In genomic region chr11:97439935-97440334, GRCm38 (mm10) we compare ENCODE assay signal across 8 mouse cellular contexts. TPM values are rescaled to one million over a fixed set of nuclear protein-coding genes. Genes with fewer than 3 reads are reported as not detected.
A peak's percentile ranks its signal among the peaks of the same experiment; 100 is the strongest.
DNase-seq lines count a peak whose midpoint lies in the region; ATAC-seq and TF ChIP-seq lines count a peak whose summit lies in the region.

No protein-coding gene starts in this region.

- peak; percentile 74 for ATAC-seq in embryonic facial prominence, embryonic 15.5 days (ENCODE audit: insufficient number of reproducible peaks, low FRiP score, low TSS enrichment, low read depth)
- peak; percentile 62 for ATAC-seq in heart, embryonic 14.5 days (ENCODE audit: insufficient number of reproducible peaks, insufficient read depth, low FRiP score, low read depth)
- ATAC-seq in kidney, postnatal 0 days (replicated peaks; ENCODE audit: low FRiP score, low read depth) = peak; percentile 38; the same call in 1 of the 2 replicates
- ATAC-seq in inflammation-experienced regulatory T-cells, adult 6 months = no peak
- ATAC-seq in CD4-positive, CD25-positive, alpha-beta regulatory T cell, adult 4 months = no peak

- H3K27ac ChIP-seq in embryonic facial prominence, embryonic 15.5 days (replicated peaks) = peak overlapping the region; percentile 89
- peak overlapping the region; percentile 93 to 94 for H3K27ac ChIP-seq in heart, embryonic 14.5 days (replicated peaks in 1 of 2; ENCODE audit: control insufficient read depth in 1 of 2, insufficient read depth in 1 of 2, low read depth in 2 of 2, low read length in 2 of 2)
- H3K27ac ChIP-seq in kidney, postnatal 0 days = peak overlapping the region; percentile 90

- no peak for TF ChIP-seq CTCF in kidney, postnatal 0 days (IDR thresholded peaks at IDR 0.05; ENCODE audit: low read depth)

- H3K4me2 ChIP-seq in embryonic facial prominence, embryonic 15.5 days (replicated peaks) = peak overlapping the region; percentile 78
- H3K4me2 ChIP-seq in heart, embryonic 14.5 days (ENCODE audit: low read length) = peak overlapping the region; percentile 74
- peak overlapping the region; percentile 79 for H3K4me2 ChIP-seq in kidney, postnatal 0 days (ENCODE audit: low read length)

- H3K9me3 ChIP-seq in embryonic facial prominence, embryonic 15.5 days (replicated peaks) = no peaks in the 10 kb centered on the region
- H3K9me3 ChIP-seq in heart, embryonic 14.5 days (ENCODE audit: control insufficient read depth, low read length) = no peaks in the 10 kb centered on the region
- H3K9me3 ChIP-seq in kidney, postnatal 0 days (replicated peaks; ENCODE audit: low read length) = no peaks in the 10 kb centered on the region

- peak; percentile 29 for DNase-seq in R1 (ENCODE audit: low read depth, low spot score)
- peak; percentile 81 for DNase-seq in kidney, postnatal 0 days (ENCODE audit: low spot score)
- DNase-seq in lung, postnatal 36 days = peak; percentile 93
- DNase-seq in spleen, postnatal 4 days (ENCODE audit: low spot score in 2 of 2) = peak; percentile 81 to 88

- peaks cover 82% of the 10 kb centered on the region for H3K4me1 ChIP-seq in embryonic facial prominence, embryonic 15.5 days
- H3K4me1 ChIP-seq in heart, embryonic 14.5 days (ENCODE audit: control insufficient read depth in 2 of 2, insufficient read depth in 2 of 2, low read length in 2 of 2) = peaks cover 69 to 79% of the 10 kb centered on the region in 2 experiments
- peaks cover 78% of the 10 kb centered on the region for H3K4me1 ChIP-seq in kidney, postnatal 0 days (replicated peaks; ENCODE audit: insufficient read depth, low read length)

- H3K4me3 ChIP-seq in embryonic facial prominence, embryonic 15.5 days (replicated peaks) = peak overlapping the region; percentile 73
- H3K4me3 ChIP-seq in heart, embryonic 14.5 days (ENCODE audit: control insufficient read depth in 1 of 2, insufficient read depth in 1 of 2, low read depth in 1 of 2, low read length in 2 of 2) = peak overlapping the region; percentile 75 to 84
- H3K4me3 ChIP-seq in kidney, postnatal 0 days (replicated peaks; ENCODE audit: low read depth, low read length) = peak overlapping the region; percentile 67

- no peaks in the 10 kb centered on the region for H3K27me3 ChIP-seq in embryonic facial prominence, embryonic 15.5 days
- no peaks in the 10 kb centered on the region for H3K27me3 ChIP-seq in heart, embryonic 14.5 days (ENCODE audit: control insufficient read depth, insufficient read depth, low read length)
- no peaks in the 10 kb centered on the region for H3K27me3 ChIP-seq in kidney, postnatal 0 days (ENCODE audit: insufficient read depth, low read length)

- under 1% methylated on average over 35 of the region's 37 CpGs for WGBS in embryonic facial prominence, embryonic 15.5 days
- WGBS in heart, embryonic 14.5 days = under 1% methylated on average over 37 of the region's 37 CpGs
- WGBS in kidney, postnatal 0 days = 2% methylated on average over 29 of the region's 37 CpGs

- H3K36me3 ChIP-seq in embryonic facial prominence, embryonic 15.5 days = peaks cover 13% of the 10 kb centered on the region
- H3K36me3 ChIP-seq in heart, embryonic 14.5 days (ENCODE audit: control insufficient read depth, insufficient read depth, low read length) = peaks cover 20% of the 10 kb centered on the region
- peaks cover 13% of the 10 kb centered on the region; the same call in 1 of the 2 replicates for H3K36me3 ChIP-seq in kidney, postnatal 0 days (ENCODE audit: insufficient read depth, low read length)

- peak overlapping the region; percentile 73 for H3K9ac ChIP-seq in embryonic facial prominence, embryonic 15.5 days
- peak overlapping the region; percentile 95 for H3K9ac ChIP-seq in heart, embryonic 14.5 days (ENCODE audit: low read length)
- H3K9ac ChIP-seq in kidney, postnatal 0 days (ENCODE audit: low read depth, low read length) = peak overlapping the region; percentile 82

RNA-seq across cellular contexts. Expression of gene Arhgap23, which starts 24.6 kb away (rescaled TPM):
- 9.6 and 10.4 TPM in 2 replicates for polyA plus RNA-seq in embryonic facial prominence, embryonic 15.5 days (2015; fragmentation: Nextera tagmentation; extraction: Ambion mirVana)
- 7.1 and 8.4 TPM in 2 replicates for polyA plus RNA-seq in heart, embryonic 14.5 days (2014; fragmentation: Nextera tagmentation; extraction: Ambion mirVana)
- polyA plus RNA-seq in kidney, postnatal 0 days (2015; fragmentation: Nextera tagmentation; extraction: Ambion mirVana) = 5.4 and 5.7 TPM in 2 replicates
- not detected for polyA plus RNA-seq in inflammation-experienced regulatory T-cells, adult 6 months (2017; shearing (Covaris generic))
- not detected for polyA plus RNA-seq in CD4-positive, CD25-positive, alpha-beta regulatory T cell, adult 4 months (2017; shearing (Covaris generic))

Comparison
In these comparisons a context has a peak if more than half of its experiments do, and no peak if none do; other contexts are left out.
1. DNase-seq: peak in every context shown above with its lines; median percentile 93 in lung, postnatal 36 days; 84 in spleen, postnatal 4 days; 81 in kidney, postnatal 0 days; 29 in R1.
2. ATAC-seq: peak in embryonic facial prominence, embryonic 15.5 days (single experiment), heart, embryonic 14.5 days (single experiment) and kidney, postnatal 0 days (single experiment); none in inflammation-experienced regulatory T-cells, adult 6 months (single experiment) and CD4-positive, CD25-positive, alpha-beta regulatory T cell, adult 4 months (single experiment).
3. Peak in every context shown above with its lines, with median percentiles within 50 percentile points of each other: H3K27ac ChIP-seq, H3K4me2 ChIP-seq, H3K4me3 ChIP-seq and H3K9ac ChIP-seq.